Mouse (Mus musculus): ENCODE data around the gene S1pr5.

GRCm38 (mm10) chr9:21194787-21195493, 53.3 kb downstream of the S1pr5 start:
- TF ChIP-seq POLR2A (IDR thresholded peaks at IDR 0.05; ENCODE audit: control insufficient read depth in 1 of 2, insufficient read depth in 1 of 2, low read depth in 1 of 2, low read length in 2 of 2, poor library complexity in 1 of 2) (no peak), MEF2A (IDR thresholded peaks at IDR 0.05; ENCODE audit: extremely low read depth, insufficient replicate concordance, low read depth, low read length, poor library complexity, severe bottlenecking) (no peak), CTCF (IDR thresholded peaks at IDR 0.05 in 2 of 3, conservative IDR thresholded peaks at IDR 0.05 in 1 of 3; ENCODE audit: control insufficient read depth in 1 of 3, insufficient read depth in 1 of 3, low read depth in 2 of 3, low read length in 3 of 3, poor library complexity in 1 of 3, severe bottlenecking in 1 of 3) (no peak), MAX (IDR thresholded peaks at IDR 0.05; ENCODE audit: low read length) (no peak), CHD2 (IDR thresholded peaks at IDR 0.05; ENCODE audit: low read length) (no peak), SMC3 (IDR thresholded peaks at IDR 0.05; ENCODE audit: low read depth, low read length) (no peak; the same call in none of the 2 replicates), KAT2A (conservative IDR thresholded peaks at IDR 0.05; ENCODE audit: low read depth, low read length) (no peak), TCF12 (IDR thresholded peaks at IDR 0.05; ENCODE audit: low read depth, low read length) (0 out of 2 replicates have a peak, but pooled peaks have one; percentile 20), GABPA (IDR thresholded peaks at IDR 0.05; ENCODE audit: low read depth, low read length) (no peak), NELFE (IDR thresholded peaks at IDR 0.05; ENCODE audit: low read depth, low read length) (no peak), JUND (IDR thresholded peaks at IDR 0.05; ENCODE audit: low read depth, low read length) (no peak), TBP (IDR thresholded peaks at IDR 0.05; ENCODE audit: low read depth, low read length) (no peak; the same call in 1 of the 2 replicates), MYC (IDR thresholded peaks at IDR 0.05; ENCODE audit: low read depth, low read length) (0 out of 2 replicates have a peak, but pooled peaks have one; percentile 64), GATA1 (IDR thresholded peaks at IDR 0.05; ENCODE audit: low read depth, low read length) (no peak)

Measured in MEL (cell line).